Mouse (Mus musculus) stomach, embryonic 15.5 days (tissue): ENCODE measurements around the gene Flna. TPM values are rescaled to one million over a fixed set of nuclear protein-coding genes. Genes with fewer than 3 reads are reported as not detected.

Experiments used
- ATAC-seq: fragments of 200-750 bp; cut with Nextera tagmentation; 2 replicates; pipeline ENCODE4 v1.8.0; 2017; ENCODE audit warnings: low read depth, moderate number of reproducible peaks, moderate TSS enrichment; ENCODE audit not compliant: insufficient read depth, low FRiP score
- H3K27ac ChIP-seq: fragments of 300-500 bp; sonication (generic); 2 replicates; pipeline ENCODE4 v1.5.1; 2015; ENCODE audit warnings: mild to moderate bottlenecking, inconsistent platforms
- H3K27me3 ChIP-seq: fragments of 300-500 bp; sonication (generic); replicated peaks from 2 replicates; pipeline ENCODE4 v1.6.1; 2015; ENCODE audit warnings: inconsistent platforms
- H3K36me3 ChIP-seq: fragments of 300-500 bp; sonication (generic); 2 replicates; pipeline ENCODE4 v1.6.1; 2015; ENCODE audit warnings: inconsistent platforms
- H3K4me1 ChIP-seq: fragments of 300-500 bp; sonication (generic); 2 replicates; pipeline ENCODE4 v1.6.1; 2015; ENCODE audit warnings: inconsistent platforms
- H3K4me2 ChIP-seq: fragments of 300-500 bp; sonication (generic); 2 replicates; pipeline ENCODE4 v1.6.1; 2015; ENCODE audit warnings: mild to moderate bottlenecking, inconsistent platforms
- H3K4me3 ChIP-seq: fragments of 300-500 bp; sonication (generic); replicated peaks from 2 replicates; pipeline ENCODE4 v1.5.1; 2015; ENCODE audit warnings: inconsistent platforms
- H3K9ac ChIP-seq: fragments of 300-500 bp; sonication (generic); 2 replicates; pipeline ENCODE4 v1.6.1; 2015; ENCODE audit warnings: inconsistent platforms
- H3K9me3 ChIP-seq: fragments of 300-500 bp; sonication (generic); 2 replicates; pipeline ENCODE4 v1.6.1; 2016; ENCODE audit warnings: inconsistent platforms
- whole genome bisulfite sequencing: fragments of 180-500 bp; shearing (Covaris S2); methylation state at CpG from one replicate; pipeline ENCODE4 v1.1.7; 2015; 5-methylcytosine and 5-hydroxymethylcytosine counted together
- polyA plus RNA-seq: library from polyadenylated mRNA; unstranded; fragments of >200 nt; fragmentation: Nextera tagmentation; extraction: Ambion mirVana; gene quantifications from 2 replicates; pipeline ENCODE4 v1.2.1, GENCODE M21; 2015

The Flna gene
- polyA plus RNA-seq, 1 experiment from 2014 or later, result 346 TPM

- peak overlapping the region; percentile 68 for H3K27ac ChIP-seq
- peak overlapping the region; percentile 43 for H3K4me2 ChIP-seq
- no peaks in the 10 kb centered on the region for H3K9me3 ChIP-seq
- peak overlapping the region; percentile 55; the same call in 1 of the 2 replicates for H3K9ac ChIP-seq
- no peaks in the 10 kb centered on the region for H3K36me3 ChIP-seq
- ATAC-seq, result no peak
- H3K4me1 ChIP-seq, result no peaks in the 10 kb centered on the region
- no peaks in the 10 kb centered on the region for H3K27me3 ChIP-seq
- peak overlapping the region; percentile 50 for H3K4me3 ChIP-seq
- 13% methylated on average over 27 of the region's 27 CpGs for WGBS
Measured at GRCm38 (mm10) chrX:74270902-74271551, 21.4 kb upstream of the Flna start.

DNA sequence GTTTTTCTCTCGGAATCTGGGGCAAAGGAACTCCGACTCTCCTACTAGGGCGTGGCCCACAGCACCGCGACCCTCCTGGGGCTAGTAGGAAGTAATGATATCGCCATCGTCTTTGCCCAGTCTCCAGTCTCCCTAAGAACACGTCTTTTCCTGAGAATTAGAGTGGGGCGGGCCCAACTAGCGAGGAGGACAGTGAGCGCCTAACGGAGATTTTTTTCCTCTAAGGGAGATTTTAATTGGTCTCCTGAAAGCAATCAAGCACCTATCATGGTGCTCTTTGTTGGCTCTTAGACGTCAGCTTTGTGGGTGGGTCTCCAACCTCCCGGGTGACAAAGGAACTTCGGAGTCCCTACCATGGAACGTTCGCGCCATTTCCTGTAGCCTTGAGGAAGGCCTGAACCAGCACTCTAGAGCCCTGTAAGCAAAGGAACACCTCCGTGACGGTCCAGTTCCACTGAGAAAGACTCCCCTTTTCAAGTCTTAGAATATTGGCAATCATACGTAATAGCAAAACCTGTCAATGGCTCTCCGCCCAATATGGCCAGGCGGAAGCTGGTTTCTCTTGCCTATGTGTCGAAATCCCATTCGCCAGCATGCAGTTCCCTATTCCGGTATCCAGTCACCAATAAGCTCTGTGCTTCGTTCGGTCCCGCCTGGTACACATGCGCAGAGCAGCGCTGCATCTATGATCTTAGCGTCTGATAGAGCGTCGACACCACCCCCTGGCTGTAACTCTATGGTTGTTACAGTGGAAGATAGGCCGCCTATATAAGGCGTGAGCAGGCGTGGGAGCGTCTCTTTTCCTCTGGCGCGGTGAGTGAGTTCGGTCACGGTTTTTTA is 20.7 kb upstream of the Flna start, which contains the start of gene Rpl10:
Gene Rpl10, plus strand, starts transcription at position 751 of the 840 bp plus-strand sequence.
- peak; percentile 95 for ATAC-seq
- peak within 1 kb of the TSS; percentile 51 for H3K4me2 ChIP-seq
- H3K27me3 ChIP-seq, result no peaks in the 10 kb centered on the region
- peak within 1 kb of the TSS; percentile 55; the same call in 1 of the 2 replicates for H3K9ac ChIP-seq
- no peaks in the 10 kb centered on the region for H3K36me3 ChIP-seq
- H3K4me1 ChIP-seq, result no peaks in the 10 kb centered on the region
- H3K27ac ChIP-seq, result peak within 1 kb of the TSS; percentile 95
- H3K4me3 ChIP-seq, result peak within 1 kb of the TSS; percentile 50
- WGBS, result 15% methylated on average over 42 of the region's 42 CpGs
- no peaks in the 10 kb centered on the region for H3K9me3 ChIP-seq

- peak overlapping the region; percentile 95 for H3K27ac ChIP-seq
- H3K4me2 ChIP-seq, result peak overlapping the region; percentile 51
- H3K4me3 ChIP-seq, result peak overlapping the region; percentile 50
- no peaks in the 10 kb centered on the region for H3K27me3 ChIP-seq
- WGBS, result 33% methylated on average over 3 of the region's 3 CpGs
- H3K9ac ChIP-seq, result no peak overlapping the region
- H3K4me1 ChIP-seq, result no peaks in the 10 kb centered on the region
- no peaks in the 10 kb centered on the region for H3K36me3 ChIP-seq
- H3K9me3 ChIP-seq, result no peaks in the 10 kb centered on the region
- peak; percentile 20 for ATAC-seq
Measured at GRCm38 (mm10) chrX:74269736-74270061, 20.1 kb upstream of the Flna start.

DNA sequence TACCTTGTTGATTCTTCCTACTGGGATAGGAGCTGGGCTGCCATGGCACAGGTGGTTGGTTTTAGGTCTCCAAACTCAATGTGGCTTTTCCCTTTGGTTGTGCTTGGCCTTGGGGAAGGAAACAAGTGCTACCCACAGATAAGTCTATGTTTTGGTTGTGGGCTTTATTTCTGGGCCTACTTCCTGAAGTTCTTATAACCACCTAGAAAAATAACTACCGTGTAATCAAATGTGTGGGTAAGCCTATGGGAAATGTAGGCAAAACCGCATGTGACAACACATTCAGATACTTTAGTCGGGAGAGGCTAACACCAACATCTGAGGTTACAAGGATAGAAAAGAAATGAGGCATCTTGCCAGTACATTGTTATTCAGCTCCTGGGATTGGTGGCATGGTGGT is 8.1 kb upstream of the Flna start:
- H3K4me3 ChIP-seq, result no peak overlapping the region
- H3K9me3 ChIP-seq, result no peaks in the 10 kb centered on the region
- 92% methylated on average over 3 of the region's 3 CpGs for WGBS
- ATAC-seq, result no peak
- H3K4me1 ChIP-seq, result no peaks in the 10 kb centered on the region
- no peak overlapping the region for H3K9ac ChIP-seq
- no peak overlapping the region for H3K27ac ChIP-seq
- no peaks in the 10 kb centered on the region for H3K27me3 ChIP-seq
- H3K36me3 ChIP-seq, result peaks cover 2% of the 10 kb centered on the region; the same call in 1 of the 2 replicates
- H3K4me2 ChIP-seq, result no peak overlapping the region

GRCm38 (mm10) chrX:74254888-74255565 is 5.4 kb upstream of the Flna start:
- Histone ChIP-seq H3K4me1 (no peaks in the 10 kb centered on the region), H3K4me3 (peak overlapping the region; percentile 58), H3K9me3 (no peaks in the 10 kb centered on the region), H3K4me2 (peak overlapping the region; percentile 60), H3K27me3 (no peaks in the 10 kb centered on the region), H3K36me3 (peaks cover 2% of the 10 kb centered on the region; the same call in 1 of the 2 replicates), H3K9ac (peak overlapping the region; percentile 39; the same call in 1 of the 2 replicates), H3K27ac (peak overlapping the region; percentile 93)
- WGBS, result 27% methylated on average over 31 of the region's 31 CpGs
- ATAC-seq, result peak; percentile 50

DNA sequence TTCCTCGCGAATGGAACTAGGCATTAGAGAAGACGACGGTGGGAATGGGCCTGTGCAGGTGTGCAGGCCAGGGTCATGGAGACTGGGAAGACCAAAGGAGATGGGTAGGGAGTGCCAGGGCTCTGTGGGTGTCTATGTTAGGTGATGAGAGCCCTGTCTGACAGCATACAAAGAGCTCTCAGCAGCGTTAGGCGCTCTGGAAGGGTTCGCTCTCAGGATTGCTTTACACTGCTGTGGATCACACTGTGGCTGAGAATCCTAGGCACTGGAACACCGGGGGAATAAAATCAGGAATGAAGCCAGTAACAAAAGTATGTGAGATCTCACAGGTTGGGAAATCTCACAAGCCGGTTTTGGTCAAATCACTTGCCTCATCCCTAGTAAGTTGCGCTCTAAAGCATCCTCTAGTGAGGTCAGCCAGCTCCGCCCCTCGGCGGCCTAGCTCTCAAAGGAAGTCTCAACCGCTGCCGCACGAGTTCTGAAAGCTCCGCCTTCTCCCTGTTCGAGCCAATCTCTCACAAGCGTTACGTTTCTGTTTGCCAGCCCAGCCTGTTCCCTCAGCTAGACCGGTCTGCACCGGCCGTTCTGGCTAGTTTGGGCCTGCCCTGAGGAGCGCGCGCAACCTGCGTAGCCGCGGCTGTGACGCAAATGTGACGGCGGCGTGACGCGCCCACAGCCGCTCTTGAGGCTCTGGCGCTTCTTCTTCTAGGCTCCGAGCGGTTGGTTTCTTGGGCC is 4.7 kb upstream of the Flna start, which contains the start of gene Emd:
Gene Emd, plus strand, starts transcription at position 535 of the 735 bp plus-strand sequence.
- H3K27ac ChIP-seq, result peak within 1 kb of the TSS; percentile 93
- H3K36me3 ChIP-seq, result peaks cover 2% of the 10 kb centered on the region; the same call in 1 of the 2 replicates
- H3K4me2 ChIP-seq, result peak within 1 kb of the TSS; percentile 60
- WGBS, result 21% methylated on average over 39 of the region's 39 CpGs
- H3K4me3 ChIP-seq, result peak within 1 kb of the TSS; percentile 58
- no peaks in the 10 kb centered on the region for H3K27me3 ChIP-seq
- peak; percentile 98 for ATAC-seq
- H3K9ac ChIP-seq, result peak within 1 kb of the TSS; percentile 39
- H3K9me3 ChIP-seq, result no peaks in the 10 kb centered on the region
- H3K4me1 ChIP-seq, result no peaks in the 10 kb centered on the region

- Histone ChIP-seq H3K27me3 (no peaks in the 10 kb centered on the region), H3K27ac (peak overlapping the region; percentile 82), H3K9ac (0 out of 2 replicates have a peak overlapping the region, but pooled peaks have one; percentile 16), H3K9me3 (no peaks in the 10 kb centered on the region), H3K4me1 (no peaks in the 10 kb centered on the region), H3K4me2 (peak overlapping the region; percentile 61), H3K36me3 (no peaks in the 10 kb centered on the region), H3K4me3 (peak overlapping the region; percentile 42)
- WGBS, result 7% methylated on average over 3 of the region's 3 CpGs
- ATAC-seq, result no peak
Measured at GRCm38 (mm10) chrX:74248651-74249050, 969 bp downstream of the Flna start.

DNA sequence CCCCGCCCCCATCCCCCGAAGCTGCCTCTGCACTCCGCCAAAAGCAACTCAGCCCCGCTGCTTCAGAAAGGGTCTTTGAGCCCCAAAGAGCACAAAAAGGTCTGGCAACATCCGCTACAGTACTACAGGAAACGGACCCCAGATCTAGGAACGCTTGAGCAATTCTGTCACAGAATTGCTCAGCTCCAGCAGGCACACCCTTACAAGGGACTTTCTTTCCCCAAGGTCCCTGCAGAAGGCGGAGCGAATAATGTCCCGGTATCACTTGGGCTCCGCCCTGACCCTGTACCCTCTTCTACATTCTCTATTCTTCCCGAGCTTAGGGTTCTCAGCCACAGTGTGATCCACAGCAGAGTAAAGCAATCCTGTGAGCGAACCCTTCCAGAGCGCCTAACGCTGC is 2.9 kb downstream of the Flna start:
- ATAC-seq, result peak; percentile 20
- WGBS, result 17% methylated on average over 15 of the region's 15 CpGs
- Histone ChIP-seq H3K27ac (peak overlapping the region; percentile 90), H3K9me3 (no peaks in the 10 kb centered on the region), H3K27me3 (no peaks in the 10 kb centered on the region), H3K4me3 (peak overlapping the region; percentile 53), H3K36me3 (no peaks in the 10 kb centered on the region), H3K4me1 (no peaks in the 10 kb centered on the region), H3K9ac (0 out of 2 replicates have a peak overlapping the region, but pooled peaks have one; percentile 19), H3K4me2 (peak overlapping the region; percentile 43)

GRCm38 (mm10) chrX:74246213-74246681 is 3.4 kb downstream of the Flna start:
- WGBS, result 16% methylated on average over 38 of the region's 38 CpGs
- no peaks in the 10 kb centered on the region for H3K9me3 ChIP-seq
- peaks cover 4% of the 10 kb centered on the region; the same call in 1 of the 2 replicates for H3K36me3 ChIP-seq
- no peaks in the 10 kb centered on the region for H3K27me3 ChIP-seq
- H3K4me2 ChIP-seq, result peak overlapping the region; percentile 49
- peak; percentile 85 for ATAC-seq
- peak overlapping the region; percentile 48 for H3K9ac ChIP-seq
- no peaks in the 10 kb centered on the region for H3K4me1 ChIP-seq
- H3K27ac ChIP-seq, result peak overlapping the region; percentile 90
- peak overlapping the region; percentile 53 for H3K4me3 ChIP-seq

DNA sequence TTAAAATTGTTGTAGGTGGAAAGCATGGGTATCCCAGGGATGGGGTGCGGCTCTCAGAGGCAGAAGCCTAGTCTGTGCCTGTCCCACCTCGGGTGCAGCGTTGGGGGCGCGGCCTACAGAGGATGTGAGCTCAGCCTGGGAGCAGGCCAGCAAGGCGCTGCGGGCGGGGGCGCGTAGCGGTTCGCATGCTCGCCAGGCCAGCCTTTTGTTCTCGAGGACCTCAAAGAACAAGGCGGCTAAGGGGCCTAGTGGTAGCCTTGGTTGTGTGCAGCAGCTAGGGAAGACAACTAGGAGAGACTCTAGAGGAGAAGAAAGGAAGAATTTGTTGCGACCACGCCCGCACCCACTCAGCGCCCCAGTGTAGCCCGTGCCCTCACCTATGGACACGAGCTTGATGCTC is 3.9 kb downstream of the Flna start:
- Histone ChIP-seq H3K9ac (peak overlapping the region; percentile 48; the same call in 1 of the 2 replicates), H3K27me3 (no peaks in the 10 kb centered on the region), H3K4me1 (no peaks in the 10 kb centered on the region), H3K27ac (peak overlapping the region; percentile 89), H3K9me3 (no peaks in the 10 kb centered on the region), H3K4me3 (peak overlapping the region; percentile 53), H3K4me2 (peak overlapping the region; percentile 49), H3K36me3 (peaks cover 10% of the 10 kb centered on the region; the same call in 1 of the 2 replicates)
- WGBS, result 24% methylated on average over 21 of the region's 21 CpGs
- 0 out of 2 replicates have a peak, but pooled peaks have one; percentile 33 for ATAC-seq

- H3K4me2 ChIP-seq, result peak overlapping the region; percentile 49
- H3K36me3 ChIP-seq, result peaks cover 14% of the 10 kb centered on the region
- H3K9ac ChIP-seq, result peak overlapping the region; percentile 48; the same call in 1 of the 2 replicates
- H3K4me3 ChIP-seq, result peak overlapping the region; percentile 53
- no peaks in the 10 kb centered on the region for H3K9me3 ChIP-seq
- WGBS, result 28% methylated on average over 1 of the region's 1 CpGs
- no peaks in the 10 kb centered on the region for H3K27me3 ChIP-seq
- H3K27ac ChIP-seq, result peak overlapping the region; percentile 89
- no peaks in the 10 kb centered on the region for H3K4me1 ChIP-seq
- ATAC-seq, result no peak
Measured at GRCm38 (mm10) chrX:74245107-74245506, 4.5 kb downstream of the Flna start.
